Mouse (Mus musculus): ENCODE measurements around the gene Olfr608. TPM values are rescaled to one million over a fixed set of nuclear protein-coding genes. Genes with fewer than 3 reads are reported as not detected.

The Olfr608 gene
- polyA plus RNA-seq, 1 experiment from 2014 or later = not detected

Other genes starting within 250 kb of the Olfr608 start
- gene Usp17ld, start 217.4 kb upstream of the Olfr608 start, polyA plus RNA-seq (2014; fragmentation: Nextera tagmentation; extraction: Ambion mirVana) = not detected in 2 replicates
- not detected in 2 replicates for gene Olfr596, start 164.2 kb upstream of the Olfr608 start, polyA plus RNA-seq (2014; fragmentation: Nextera tagmentation; extraction: Ambion mirVana)
- gene Olfr597, start 153.6 kb upstream of the Olfr608 start, polyA plus RNA-seq (2014; fragmentation: Nextera tagmentation; extraction: Ambion mirVana) = not detected in 2 replicates
- gene Olfr598, start 146.3 kb upstream of the Olfr608 start, polyA plus RNA-seq (2014; fragmentation: Nextera tagmentation; extraction: Ambion mirVana) = not detected in 2 replicates
- not detected in 2 replicates for gene Olfr599, start 134.0 kb upstream of the Olfr608 start, polyA plus RNA-seq (2014; fragmentation: Nextera tagmentation; extraction: Ambion mirVana)
- not detected in 2 replicates for gene Olfr600, start 120.2 kb upstream of the Olfr608 start, polyA plus RNA-seq (2014; fragmentation: Nextera tagmentation; extraction: Ambion mirVana)
- not detected in 2 replicates for gene Olfr601, start 107.2 kb upstream of the Olfr608 start, polyA plus RNA-seq (2014; fragmentation: Nextera tagmentation; extraction: Ambion mirVana)
- not detected in 2 replicates for gene Olfr603, start 83.7 kb upstream of the Olfr608 start, polyA plus RNA-seq (2014; fragmentation: Nextera tagmentation; extraction: Ambion mirVana)
- gene Usp17lc, start 54.8 kb upstream of the Olfr608 start, polyA plus RNA-seq (2014; fragmentation: Nextera tagmentation; extraction: Ambion mirVana) = not detected in 2 replicates
- gene Olfr605, start 24.4 kb upstream of the Olfr608 start, polyA plus RNA-seq (2014; fragmentation: Nextera tagmentation; extraction: Ambion mirVana) = not detected in 2 replicates
- gene Olfr606, start 20.8 kb upstream of the Olfr608 start, polyA plus RNA-seq (2014; fragmentation: Nextera tagmentation; extraction: Ambion mirVana) = not detected in 2 replicates
- not detected in 2 replicates for gene Olfr607, start 5.7 kb upstream of the Olfr608 start, polyA plus RNA-seq (2014; fragmentation: Nextera tagmentation; extraction: Ambion mirVana)
- gene Olfr609, start 28.2 kb downstream of the Olfr608 start, polyA plus RNA-seq (2014; fragmentation: Nextera tagmentation; extraction: Ambion mirVana) = not detected in 2 replicates
- not detected in 2 replicates for gene Olfr610, start 42.2 kb downstream of the Olfr608 start, polyA plus RNA-seq (2014; fragmentation: Nextera tagmentation; extraction: Ambion mirVana)
- not detected in 2 replicates for gene Olfr611, start 51.0 kb downstream of the Olfr608 start, polyA plus RNA-seq (2014; fragmentation: Nextera tagmentation; extraction: Ambion mirVana)
- not detected in 2 replicates for gene Olfr612, start 72.8 kb downstream of the Olfr608 start, polyA plus RNA-seq (2014; fragmentation: Nextera tagmentation; extraction: Ambion mirVana)
- gene Olfr613, start 78.2 kb downstream of the Olfr608 start, polyA plus RNA-seq (2014; fragmentation: Nextera tagmentation; extraction: Ambion mirVana) = not detected in 2 replicates
- not detected in 2 replicates for gene Olfr615, start 86.2 kb downstream of the Olfr608 start, polyA plus RNA-seq (2014; fragmentation: Nextera tagmentation; extraction: Ambion mirVana)
- not detected in 2 replicates for gene Olfr616, start 99.3 kb downstream of the Olfr608 start, polyA plus RNA-seq (2014; fragmentation: Nextera tagmentation; extraction: Ambion mirVana)
- gene Olfr617, start 103.2 kb downstream of the Olfr608 start, polyA plus RNA-seq (2014; fragmentation: Nextera tagmentation; extraction: Ambion mirVana) = 0.29 TPM in 1 of 2 replicates, not detected in the other
- gene Olfr618, start 120.2 kb downstream of the Olfr608 start, polyA plus RNA-seq (2014; fragmentation: Nextera tagmentation; extraction: Ambion mirVana) = 0.09 TPM in 1 of 2 replicates, not detected in the other
- not detected in 2 replicates for gene Olfr619, start 130.7 kb downstream of the Olfr608 start, polyA plus RNA-seq (2014; fragmentation: Nextera tagmentation; extraction: Ambion mirVana)
- gene Olfr620, start 142.7 kb downstream of the Olfr608 start, polyA plus RNA-seq (2014; fragmentation: Nextera tagmentation; extraction: Ambion mirVana) = not detected in 2 replicates
- gene Olfr622, start 172.8 kb downstream of the Olfr608 start, polyA plus RNA-seq (2014; fragmentation: Nextera tagmentation; extraction: Ambion mirVana) = not detected in 2 replicates
- gene Olfr623, start 193.8 kb downstream of the Olfr608 start, polyA plus RNA-seq (2014; fragmentation: Nextera tagmentation; extraction: Ambion mirVana) = not detected in 2 replicates
- gene Olfr624, start 201.3 kb downstream of the Olfr608 start, polyA plus RNA-seq (2014; fragmentation: Nextera tagmentation; extraction: Ambion mirVana) = 0.03 and 0.04 TPM in 2 replicates
- gene Olfr625-ps1, start 212.8 kb downstream of the Olfr608 start, polyA plus RNA-seq (2014; fragmentation: Nextera tagmentation; extraction: Ambion mirVana) = not detected in 2 replicates
- not detected in 2 replicates for gene Olfr243, start 244.8 kb downstream of the Olfr608 start, polyA plus RNA-seq (2014; fragmentation: Nextera tagmentation; extraction: Ambion mirVana)

Measured in hindbrain, embryonic 11.5 days (tissue).